Mouse (Mus musculus) heart, postnatal 25 days (tissue): Measurements from ENCODE around the gene Lamb1. TPM values are rescaled to one million over a fixed set of nuclear protein-coding genes. Genes with fewer than 3 reads are reported as not detected.

Source experiments
- DNase-seq: peaks from one replicate; pipeline ENCODE4 v3.0.0; 2022; ENCODE audit warnings: low spot score
- intact Hi-C: fragments of 180-260 bp; cut with DNase I; formaldehyde crosslinking; loops from one replicate; pipeline ENCODE4 v1.15.1; 2025
- total RNA-seq, 2 experiments: library from RNA; stranded (reverse); gene quantifications; 2 replicates each; pipeline ENCODE4 v1.2.3; 2021

Lamb1 gene
- total RNA-seq, 2 experiments from 2014 or later: 87.5 to 89.2 TPM

DNA sequence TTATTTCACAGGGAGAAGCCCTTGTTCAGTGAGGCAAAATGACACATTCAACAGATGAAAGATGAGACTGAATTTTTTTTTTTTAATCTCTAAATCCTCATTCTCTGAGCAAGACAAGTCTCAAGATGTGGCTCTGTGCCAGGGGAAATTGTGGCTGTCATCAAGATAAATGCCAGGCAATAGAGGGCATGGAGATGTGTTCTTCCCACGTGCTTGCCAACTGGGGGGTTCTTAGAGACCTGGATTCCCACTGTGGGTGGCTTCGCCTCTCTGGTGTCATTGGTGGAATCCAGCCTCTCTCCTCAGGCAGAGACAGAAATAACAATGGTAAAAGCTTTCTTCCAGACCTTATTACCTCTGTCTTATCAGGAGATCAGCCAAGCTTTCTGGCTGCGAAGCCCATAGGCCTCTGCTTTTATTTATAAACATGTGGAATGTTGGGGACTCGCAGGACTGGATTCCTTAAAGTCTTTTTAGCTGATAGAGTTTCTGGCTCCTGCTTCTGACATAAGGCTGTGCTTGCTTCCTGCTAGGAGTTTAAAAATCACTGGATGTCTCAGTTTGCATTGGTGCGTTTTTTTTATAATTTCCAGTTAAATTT lies 41.1 kb downstream of the Lamb1 start:
- intact Hi-C loops: loop anchor here (10.0 kb wide), 1 partner anchor 181 kb away; no protein-coding TSS in a partner anchor
- DNase-seq: no peak

DNA sequence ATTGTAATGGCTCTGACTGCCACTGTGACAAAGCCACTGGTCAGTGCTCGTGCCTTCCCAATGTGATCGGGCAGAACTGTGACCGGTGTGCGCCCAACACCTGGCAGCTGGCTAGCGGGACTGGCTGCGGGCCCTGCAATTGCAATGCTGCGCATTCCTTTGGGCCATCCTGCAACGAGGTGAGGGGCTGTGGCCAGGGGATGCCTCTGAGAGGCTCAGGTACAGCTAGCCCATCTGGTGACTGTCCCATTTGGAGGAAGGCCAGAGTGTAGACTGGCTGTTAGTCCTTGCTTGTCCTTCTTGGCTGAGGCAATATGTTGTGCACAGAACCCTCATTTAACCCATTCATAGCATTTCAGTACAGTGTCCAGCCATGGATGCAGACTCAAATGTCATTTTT lies 42.0 kb downstream of the Lamb1 start:
- intact Hi-C loops: loop anchor here (10.0 kb wide), 1 partner anchor 182 kb away; no protein-coding TSS in a partner anchor
- DNase-seq: no peak

DNA sequence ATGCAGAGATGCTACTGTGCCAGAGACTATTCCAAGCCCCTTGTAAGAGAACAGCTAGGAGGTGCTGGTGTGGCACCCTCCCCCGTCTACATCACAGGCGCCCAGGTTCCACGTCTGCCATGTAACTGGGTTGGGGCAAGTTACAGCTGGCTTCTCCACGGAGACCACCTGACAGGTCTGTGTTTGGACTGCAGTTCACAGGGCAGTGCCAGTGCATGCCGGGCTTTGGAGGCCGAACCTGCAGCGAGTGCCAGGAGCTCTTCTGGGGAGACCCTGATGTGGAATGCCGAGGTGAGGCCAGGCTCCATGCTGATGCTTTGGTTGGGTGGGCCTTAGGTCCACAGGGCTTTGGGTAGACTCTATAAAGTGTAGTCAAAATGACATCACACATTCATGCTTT lies 42.7 kb downstream of the Lamb1 start:
- intact Hi-C loops: loop anchor here (10.0 kb wide), 1 partner anchor 183 kb away; no protein-coding TSS in a partner anchor
- DNase-seq: no peak

DNA sequence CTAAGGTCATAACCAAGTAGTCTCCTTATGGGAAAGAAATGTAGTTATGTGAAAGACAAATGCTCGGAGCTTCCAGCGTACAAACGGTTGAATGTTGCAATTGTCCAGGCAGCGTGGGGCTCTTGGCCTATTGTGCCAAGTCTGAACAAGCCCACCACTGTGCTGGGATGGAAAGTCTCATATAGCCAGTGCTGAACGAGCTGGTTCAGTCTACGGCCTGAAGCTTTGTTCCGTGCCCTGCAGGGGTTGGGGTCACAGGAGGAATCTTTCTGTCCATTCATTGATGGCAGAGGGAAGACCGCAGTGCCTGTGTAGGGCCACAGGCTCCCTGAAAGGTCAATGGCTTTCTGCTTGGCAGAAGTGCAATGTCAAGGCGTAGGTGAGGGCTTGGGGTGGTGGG lies 45.7 kb downstream of the Lamb1 start:
- no peak for DNase-seq
- intact Hi-C loops: no loop called here

DNA sequence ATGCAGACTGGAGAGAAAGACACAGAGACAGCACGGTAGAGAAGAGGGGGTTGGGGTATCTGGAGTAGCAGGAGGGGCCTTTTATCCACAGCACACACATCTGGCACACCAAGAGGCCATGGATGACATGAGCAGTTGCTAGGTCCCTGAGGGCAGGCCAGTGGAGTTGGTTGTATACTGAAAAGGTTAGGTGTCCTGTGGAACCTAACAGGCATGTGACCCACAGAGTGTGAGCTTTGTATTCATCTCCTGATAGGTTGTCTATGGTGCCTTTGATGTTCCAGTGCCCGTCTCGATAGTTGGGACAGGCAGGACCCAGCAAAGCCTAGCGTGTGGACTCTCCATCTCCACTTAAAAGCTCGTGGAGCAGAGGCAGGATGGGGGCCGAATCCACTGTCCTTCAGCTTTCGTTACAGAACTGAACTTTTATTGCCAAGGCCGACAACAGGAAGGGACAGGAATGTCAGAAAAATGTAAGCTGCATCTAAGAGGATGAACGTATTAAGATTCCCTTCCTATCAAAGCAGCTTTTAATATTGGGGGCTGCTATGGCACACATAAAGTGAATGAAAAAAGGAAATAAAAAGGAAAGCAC lies 46.7 kb downstream of the Lamb1 start:
- intact Hi-C loops: no loop called here

DNA sequence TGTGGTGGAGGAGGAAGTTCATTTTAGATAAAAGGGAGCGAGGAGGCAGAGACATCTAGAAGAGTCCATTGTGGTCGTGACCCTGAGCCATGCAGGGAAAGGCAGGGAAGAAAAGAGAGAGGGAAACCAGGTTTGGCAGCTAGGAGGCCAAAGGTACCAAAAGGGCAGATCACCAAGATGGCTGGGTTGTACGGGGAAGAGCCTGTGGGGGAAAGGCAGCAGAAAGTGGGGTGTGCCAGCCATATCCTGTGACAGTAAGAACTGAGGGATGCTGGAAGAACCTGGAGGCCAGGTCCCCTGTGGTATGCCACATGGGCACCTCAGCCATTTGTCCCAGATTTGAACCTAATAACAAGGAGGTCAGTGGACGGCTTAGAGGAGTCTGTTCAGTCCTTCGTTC lies 47.2 kb downstream of the Lamb1 start:
- intact Hi-C loops: no loop called here

More for the DNA sequence above, 46.7 kb downstream of the Lamb1 start:
- DNase-seq: no peak

DNA sequence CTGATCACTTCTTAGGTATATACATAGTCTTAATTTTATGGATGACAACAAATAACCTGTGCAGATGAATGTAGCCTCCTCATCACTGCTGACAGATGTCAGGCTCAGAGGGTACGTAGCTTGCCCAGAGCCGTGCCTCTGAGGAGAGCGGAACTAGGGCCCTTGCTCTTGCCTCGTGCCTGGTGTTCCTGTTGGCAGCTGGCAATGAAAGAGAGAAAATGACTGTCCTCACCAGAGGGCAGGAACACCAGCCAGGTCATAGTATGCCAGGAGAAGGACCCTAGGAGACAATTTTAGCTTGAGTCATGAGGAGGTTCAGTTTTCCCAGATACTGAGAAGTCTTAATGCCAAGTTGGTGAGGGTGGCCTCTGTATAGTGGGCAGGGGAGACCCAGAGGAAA lies 48.1 kb downstream of the Lamb1 start:
- no peak for DNase-seq
- intact Hi-C loops: no loop called here

More for the DNA sequence above, 47.2 kb downstream of the Lamb1 start:
- DNase-seq: no peak

DNA sequence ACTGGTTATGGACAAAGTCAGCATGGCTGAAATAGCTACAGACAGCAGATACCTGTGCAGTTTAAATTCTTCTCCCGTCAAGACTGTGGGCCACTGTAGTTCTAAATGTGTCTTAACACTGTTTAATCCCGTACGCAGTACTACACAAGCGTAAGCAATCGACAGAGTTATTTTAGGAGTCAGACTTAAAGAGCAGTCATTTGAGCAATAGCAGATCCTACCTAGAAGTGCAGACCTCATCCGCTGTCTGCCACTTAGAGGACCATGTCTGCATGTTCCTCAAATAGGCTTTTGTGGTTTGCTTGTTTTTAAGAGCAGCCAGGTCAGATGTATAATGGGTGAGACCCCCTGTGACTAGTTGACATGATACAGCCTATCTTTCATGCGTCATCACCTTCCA lies 49.3 kb downstream of the Lamb1 start:
- intact Hi-C loops: no loop called here
- no peak for DNase-seq

DNA sequence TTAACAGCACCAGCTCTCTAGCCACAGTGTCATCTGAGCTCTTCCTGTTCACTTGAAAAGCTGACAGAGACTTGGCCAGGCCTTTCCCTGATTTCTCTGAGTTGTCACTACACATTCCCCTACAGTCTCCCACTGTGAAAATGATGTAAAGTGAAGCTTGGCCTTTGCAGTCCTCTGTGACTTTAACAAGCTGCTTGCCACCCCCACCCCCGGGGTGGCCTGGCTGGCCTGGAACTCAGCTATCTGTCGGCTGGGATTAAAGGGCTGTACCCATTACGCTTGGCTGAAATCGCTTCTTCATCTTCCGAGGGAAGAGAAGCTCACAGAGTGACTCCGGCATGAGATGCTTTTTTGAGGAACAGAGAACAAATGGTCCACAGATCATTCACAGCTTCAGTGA lies 50.9 kb downstream of the Lamb1 start:
- intact Hi-C loops: loop anchor here (5.0 kb wide), 1 partner anchor 149 kb away; no protein-coding TSS in a partner anchor
- DNase-seq: no peak

DNA sequence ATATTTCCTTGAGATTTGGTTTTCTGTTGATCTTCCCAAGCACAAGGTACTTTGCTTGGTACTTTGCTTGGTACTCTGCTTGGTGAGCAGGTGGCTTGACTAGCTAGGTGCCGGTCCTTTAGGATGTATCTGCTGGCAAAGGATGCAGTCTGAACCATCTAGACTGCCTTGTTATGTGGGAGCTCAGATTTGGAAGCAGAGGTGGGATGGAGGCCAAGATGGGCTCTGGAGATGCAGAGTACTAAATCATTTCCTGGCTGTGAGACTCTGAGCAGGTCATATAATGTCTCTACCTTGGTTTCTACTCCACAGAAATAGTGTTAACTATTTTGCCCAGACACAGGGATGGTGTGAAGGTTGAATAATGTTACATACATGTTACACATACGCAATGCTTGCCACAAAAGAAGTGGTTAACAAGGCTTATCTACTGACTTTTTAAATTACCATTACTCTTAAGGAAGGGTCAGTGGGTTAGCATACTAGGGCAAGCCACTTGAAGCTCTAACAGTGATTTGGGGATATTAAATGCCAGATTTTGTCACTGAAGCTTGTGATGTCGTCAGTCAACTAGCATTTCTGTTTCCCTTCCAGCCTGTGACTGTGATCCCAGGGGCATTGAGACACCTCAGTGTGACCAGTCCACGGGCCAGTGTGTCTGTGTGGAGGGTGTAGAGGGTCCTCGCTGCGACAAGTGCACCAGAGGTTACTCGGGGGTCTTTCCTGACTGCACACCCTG lies 52.8 kb downstream of the Lamb1 start:
- intact Hi-C loops: loop anchor here (5.0 kb wide), 1 partner anchor 151 kb away; no protein-coding TSS in a partner anchor

DNA sequence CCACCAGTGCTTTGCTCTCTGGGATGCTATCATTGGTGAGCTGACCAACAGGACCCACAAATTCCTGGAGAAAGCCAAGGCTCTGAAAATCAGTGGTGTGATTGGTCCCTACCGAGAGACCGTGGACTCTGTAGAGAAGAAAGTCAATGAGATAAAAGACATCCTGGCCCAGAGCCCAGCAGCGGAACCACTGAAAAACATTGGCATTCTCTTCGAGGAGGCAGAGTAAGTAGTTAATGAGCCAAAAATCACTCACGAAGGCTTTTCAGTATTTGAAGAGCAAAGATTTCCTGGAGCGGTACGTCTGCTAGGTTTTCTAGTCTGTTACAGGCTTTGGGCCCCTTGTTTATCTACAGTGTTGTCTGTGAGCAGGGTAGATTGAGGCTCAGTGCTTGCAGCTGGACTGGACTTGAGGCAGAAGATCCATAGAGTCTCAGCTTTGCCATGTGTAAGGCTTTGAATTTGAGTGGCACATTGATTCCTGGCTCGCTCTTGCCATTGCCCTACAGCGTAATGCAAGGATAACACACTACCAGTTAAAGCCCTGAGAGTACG lies 53.5 kb downstream of the Lamb1 start:
- DNase-seq: no peak
- intact Hi-C loops: loop anchor here (5.0 kb wide), 1 partner anchor 151 kb away; no protein-coding TSS in a partner anchor

More for the DNA sequence above, 52.8 kb downstream of the Lamb1 start:
- no peak for DNase-seq

DNA sequence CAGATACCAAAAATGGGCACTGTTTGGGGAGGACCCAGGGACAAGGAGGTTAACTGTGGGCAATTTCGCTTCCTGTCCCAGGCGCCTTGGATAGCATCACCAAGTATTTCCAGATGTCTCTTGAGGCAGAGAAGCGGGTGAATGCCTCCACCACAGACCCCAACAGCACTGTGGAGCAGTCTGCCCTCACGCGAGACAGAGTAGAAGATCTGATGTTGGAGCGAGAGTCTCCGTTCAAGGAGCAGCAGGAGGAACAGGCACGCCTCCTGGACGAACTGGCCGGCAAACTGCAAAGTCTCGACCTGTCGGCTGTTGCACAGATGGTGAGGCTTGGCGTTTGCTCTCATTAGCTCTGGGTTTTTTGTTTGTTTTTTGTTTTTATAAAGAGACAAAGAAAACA lies 55.8 kb downstream of the Lamb1 start:
- intact Hi-C loops: no loop called here
- no peak for DNase-seq

DNA sequence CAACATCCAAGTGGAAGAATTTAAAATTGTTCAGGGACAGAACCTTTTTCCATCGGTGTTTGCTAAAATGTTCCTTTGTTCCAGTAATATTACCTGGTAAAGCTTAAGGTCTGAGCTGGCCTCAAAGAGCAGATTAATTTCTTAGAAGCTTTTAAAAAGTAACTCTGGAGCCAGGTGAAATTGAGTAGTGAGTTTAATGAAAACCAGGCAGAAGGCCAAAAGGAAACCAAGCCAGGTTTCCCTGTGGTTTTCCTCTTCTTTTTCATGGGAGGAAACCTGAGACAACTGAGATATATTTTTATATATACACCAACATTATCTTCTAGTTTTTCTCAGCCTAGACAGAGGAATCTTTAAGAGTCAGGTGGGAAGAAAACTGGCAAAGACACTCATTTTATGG lies 56.5 kb downstream of the Lamb1 start:
- intact Hi-C loops: no loop called here
- no peak for DNase-seq

DNA sequence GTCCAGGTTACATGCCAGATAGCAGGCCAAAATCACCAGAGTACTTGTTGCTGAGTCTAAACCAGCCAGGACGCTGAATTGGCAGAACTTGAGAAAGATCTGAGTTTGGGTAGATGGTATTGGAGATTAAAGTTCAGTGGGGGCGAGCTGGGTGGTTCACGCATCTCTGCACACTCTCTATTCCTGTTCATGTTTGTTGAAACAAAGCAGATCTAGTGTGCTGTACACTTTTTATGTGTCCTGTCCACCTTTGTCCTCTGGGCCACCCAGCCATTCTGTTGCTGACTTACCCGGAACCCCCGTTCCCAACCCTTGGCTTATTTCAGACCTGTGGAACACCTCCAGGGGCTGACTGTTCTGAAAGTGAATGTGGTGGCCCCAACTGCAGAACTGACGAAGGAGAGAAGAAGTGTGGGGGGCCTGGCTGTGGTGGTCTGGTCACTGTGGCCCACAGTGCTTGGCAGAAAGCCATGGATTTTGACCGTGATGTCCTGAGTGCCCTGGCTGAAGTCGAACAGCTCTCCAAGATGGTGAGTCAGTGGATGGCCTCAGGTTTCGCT lies 58.2 kb downstream of the Lamb1 start:
- DNase-seq: no peak
- intact Hi-C loops: no loop called here

DNA sequence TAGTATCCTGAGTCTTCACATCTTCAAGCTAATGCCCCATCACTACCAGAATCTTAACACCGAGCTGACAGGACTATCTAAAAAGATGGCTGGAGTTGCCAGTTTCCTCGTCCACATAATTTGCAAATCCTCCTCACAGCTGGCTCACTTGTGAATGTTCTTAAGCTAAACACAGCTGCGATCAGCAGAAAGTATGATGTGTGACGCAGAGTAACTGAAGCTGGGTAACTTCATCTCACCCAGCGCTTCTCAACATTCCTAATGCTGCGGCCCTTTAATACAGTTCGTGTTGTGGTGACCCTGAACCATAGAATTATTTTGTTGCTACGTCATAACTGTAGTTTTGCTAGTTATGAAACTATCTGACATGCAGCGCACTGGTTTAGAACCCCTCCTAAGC lies 62.1 kb downstream of the Lamb1 start:
- intact Hi-C loops: no loop called here
- DNase-seq: no peak

DNA sequence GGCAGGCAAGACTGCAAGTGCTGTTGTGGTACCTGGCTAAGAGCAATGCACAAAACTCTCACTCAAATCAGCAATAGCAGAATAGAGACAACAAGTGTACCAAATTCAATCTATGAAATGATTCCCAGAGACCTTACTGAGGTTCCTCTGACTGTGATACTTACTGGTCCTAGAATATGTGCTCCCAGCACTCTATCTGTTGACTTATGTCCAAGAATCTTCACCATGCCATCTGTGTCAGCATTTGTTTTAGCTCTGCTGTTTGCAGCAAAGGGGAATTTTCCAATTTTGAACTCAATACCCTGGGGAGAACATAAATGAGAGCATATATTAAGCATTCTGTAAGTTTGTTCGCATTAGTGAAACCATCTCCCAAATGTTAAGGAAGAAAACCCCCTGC lies 68.2 kb downstream of the Lamb1 start:
- intact Hi-C loops: no loop called here
- no peak for DNase-seq

DNA sequence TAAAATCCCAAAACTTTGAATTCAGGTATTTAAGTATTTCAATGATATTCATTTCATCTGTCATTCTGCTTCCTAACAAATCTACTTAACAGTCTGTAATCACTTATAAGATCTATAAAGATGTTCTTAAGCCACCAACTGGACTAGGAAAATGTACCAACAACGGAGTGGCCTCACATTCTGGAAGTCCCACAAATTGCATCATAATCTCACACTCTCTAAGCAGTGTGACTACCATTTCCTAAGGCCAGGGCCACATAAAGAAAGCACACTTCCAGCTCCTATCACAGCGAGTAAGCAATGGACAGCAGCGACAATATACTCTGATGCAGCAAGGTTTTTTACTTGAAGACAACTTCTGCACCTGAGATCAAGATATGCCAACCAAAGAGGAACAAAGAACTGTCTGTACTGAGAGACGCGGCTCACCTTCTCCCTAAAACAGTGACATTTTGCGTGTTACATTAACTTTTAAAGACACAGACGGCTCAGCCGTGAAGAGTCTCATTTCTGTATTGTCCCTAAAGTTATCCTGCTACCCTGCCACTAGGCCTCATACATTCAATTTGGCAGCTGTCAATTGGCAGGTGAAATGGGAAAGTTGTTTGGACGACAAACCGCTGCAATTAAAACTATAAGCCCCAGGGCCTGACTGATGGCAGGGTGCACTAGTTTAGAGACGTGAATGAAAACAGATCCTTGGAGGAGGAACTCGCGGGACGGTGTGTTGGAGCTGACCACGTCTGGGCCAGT lies 85.3 kb downstream of the Lamb1 start:
- intact Hi-C loops: no loop called here

DNA sequence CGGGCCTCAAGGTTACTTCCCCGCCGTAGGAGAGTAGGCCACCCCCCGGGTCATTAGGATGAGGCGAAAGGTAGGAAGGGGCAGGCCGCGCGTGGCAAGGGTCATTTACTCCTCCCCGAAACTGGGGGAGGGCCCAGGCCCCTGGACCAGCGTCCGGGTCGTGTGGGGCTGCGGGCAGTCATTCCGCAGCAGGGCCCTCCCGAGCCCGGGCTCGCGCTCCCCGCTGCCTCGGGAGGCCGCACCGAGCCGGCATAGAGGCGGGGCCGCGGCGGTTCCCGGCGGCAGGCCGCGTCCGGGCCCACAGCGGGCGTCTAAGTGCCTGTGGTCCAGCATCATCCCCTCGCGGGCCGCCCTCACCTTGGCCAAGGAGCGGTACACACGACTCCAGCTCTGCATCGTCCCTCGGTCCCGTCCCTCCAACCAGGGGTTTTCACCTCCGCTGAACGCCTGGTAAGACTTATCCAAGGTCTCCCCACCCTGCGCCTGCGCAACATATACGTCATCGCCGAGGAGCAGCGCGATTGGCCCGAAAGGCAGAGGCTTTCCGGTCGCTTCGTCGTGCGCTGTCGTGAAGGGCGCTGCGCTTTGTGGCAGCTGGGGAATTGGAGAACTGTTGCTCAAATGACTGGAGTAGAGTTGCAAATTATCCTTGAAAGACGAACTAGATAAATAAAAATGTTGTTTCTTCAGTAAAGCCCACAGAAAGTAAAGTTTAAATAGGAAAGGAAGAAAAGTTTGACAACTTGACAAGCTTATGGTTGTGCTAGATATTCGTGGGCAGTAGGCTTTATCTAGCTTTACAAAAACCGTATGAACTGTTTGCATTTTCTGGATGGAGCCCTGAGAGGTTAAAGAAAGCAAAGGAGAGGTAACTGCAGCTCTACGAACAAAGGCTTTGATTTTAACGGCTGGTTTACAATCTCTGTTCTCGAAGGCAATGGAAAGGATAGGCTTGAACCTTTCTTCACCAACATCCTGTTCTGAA lies 86.2 kb downstream of the Lamb1 start, which contains the start of gene Dld:
Dld (minus strand) TSS at position 510 of the 985 bp plus-strand sequence.
- intact Hi-C loops: no loop called here

More for the DNA sequence above, 85.3 kb downstream of the Lamb1 start:
- no peak for DNase-seq

More for the DNA sequence above, 86.2 kb downstream of the Lamb1 start, which contains the start of gene Dld:
- peak; percentile 93 for DNase-seq
